Mouse (Mus musculus) right cerebral cortex, postnatal 14 days (tissue): ENCODE results near the gene Olfr482.

Source experiments
- DNase-seq: peaks from one replicate; pipeline ENCODE4 v3.0.0; 2022

The Olfr482 gene

GRCm38 (mm10) chr7:108097486-108097885 is at the start of gene Olfr482:
Olfr482 (minus strand) TSS chr7:108097586.
- no peak for DNase-seq

GRCm38 (mm10) chr7:108127349-108127748 is 30.0 kb upstream of the Olfr482 start, which contains the start of gene Olfr484:
Olfr484 (minus strand) TSS chr7:108127449.
- no peak for DNase-seq

- DNase-seq = no peak
Measured at GRCm38 (mm10) chr7:108121416-108121815, 24.0 kb upstream of the Olfr482 start.

- no peak for DNase-seq
Measured at GRCm38 (mm10) chr7:108120681-108121080, 23.3 kb upstream of the Olfr482 start.

- DNase-seq = no peak
Measured at GRCm38 (mm10) chr7:108100549-108100948, 3.2 kb upstream of the Olfr482 start, which contains the start of gene Olfr483. Olfr483 (plus strand) TSS chr7:108100849.

- no peak for DNase-seq
Measured at GRCm38 (mm10) chr7:108079555-108079954, 17.8 kb downstream of the Olfr482 start, which contains the start of gene Olfr481. Olfr481 (plus strand) TSS chr7:108079855.

DNA sequence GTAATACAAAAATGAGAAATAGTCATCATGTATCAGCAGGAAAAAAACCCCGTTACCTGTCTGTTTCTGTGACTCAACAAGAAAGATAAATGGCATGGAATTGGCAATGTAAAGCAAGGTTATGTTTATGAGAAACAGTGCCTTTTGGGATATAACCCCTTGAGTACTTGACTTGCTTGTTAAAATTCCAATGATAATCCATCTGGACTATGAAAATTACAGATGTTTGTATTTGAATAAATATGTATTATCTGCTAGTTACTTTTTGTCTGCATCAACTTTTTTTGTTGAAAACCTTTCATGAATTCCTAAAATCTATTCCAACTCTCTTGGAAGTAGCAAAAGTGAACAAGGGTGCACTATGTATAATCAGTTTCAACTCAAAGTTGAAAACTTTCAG is 30.1 kb downstream of the Olfr482 start, which contains the start of gene Olfr480:
TSS of gene Olfr480 (minus strand) at position 101 of the 400 bp plus-strand sequence.
- DNase-seq = no peak

GRCm38 (mm10) chr7:108050393-108050792 is 47.0 kb downstream of the Olfr482 start, which contains the start of gene Olfr479:
Olfr479 (plus strand) TSS chr7:108050693.
- DNase-seq = no peak
